Mouse (Mus musculus) naive thymus-derived CD4-positive, alpha-beta T cell, adult 2 months (primary cell): Measurements from ENCODE around the gene Nrsn1.
"Not testable (repeated sequence)": the region's sequence is repeated elsewhere in the genome, so short reads cannot be mapped to it uniquely, and the experiment has no call there.

Source experiments
- DNase-seq: peaks from one replicate; pipeline ENCODE4 v3.0.0-alpha.2; 2011; ENCODE audit warnings: low read depth

Gene Nrsn1

DNA sequence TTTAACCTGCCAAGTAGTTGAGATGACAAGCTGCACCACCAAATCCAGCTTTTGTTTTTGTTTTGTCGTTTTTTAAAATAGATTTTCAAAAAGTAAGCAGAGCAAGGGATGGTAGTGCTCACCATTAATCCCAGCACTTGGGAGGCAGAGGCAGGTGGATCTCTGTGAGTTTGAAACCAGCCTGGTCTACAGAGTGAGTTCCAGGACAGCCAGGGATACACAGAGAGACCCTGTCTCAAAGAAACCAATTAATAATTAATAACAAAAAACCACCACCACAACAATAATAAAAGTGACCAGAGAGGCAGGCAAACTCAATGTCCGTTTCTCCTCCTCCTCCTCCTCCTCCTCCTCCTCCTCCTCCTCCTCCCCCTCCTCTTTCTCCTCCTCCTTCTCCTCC lies at the start of gene Nrsn1:
TSS of gene Nrsn1 (minus strand) at position 101 of the 400 bp plus-strand sequence.
- DNase-seq, result not testable (repeated sequence)

DNA sequence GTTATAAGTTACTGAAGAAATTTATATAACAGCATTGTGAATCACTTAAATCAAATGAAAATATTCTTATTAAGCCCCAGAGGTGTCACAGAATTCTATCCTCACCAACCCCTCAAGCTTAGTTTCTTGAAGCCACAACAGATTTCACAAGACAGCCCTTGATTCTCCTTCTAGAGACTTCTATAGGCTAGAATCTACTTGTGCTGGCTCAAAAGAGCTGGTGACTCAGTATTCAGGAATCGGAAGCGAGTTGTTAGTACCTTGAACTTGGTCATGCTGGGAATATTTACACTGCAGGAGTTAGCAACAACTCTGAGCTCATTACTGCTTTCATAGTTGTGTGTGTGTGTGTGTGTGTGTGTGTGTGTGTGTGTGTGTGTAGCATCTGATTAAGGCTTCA lies 41.8 kb upstream of the Nrsn1 start:
- DNase-seq, result no peak

DNA sequence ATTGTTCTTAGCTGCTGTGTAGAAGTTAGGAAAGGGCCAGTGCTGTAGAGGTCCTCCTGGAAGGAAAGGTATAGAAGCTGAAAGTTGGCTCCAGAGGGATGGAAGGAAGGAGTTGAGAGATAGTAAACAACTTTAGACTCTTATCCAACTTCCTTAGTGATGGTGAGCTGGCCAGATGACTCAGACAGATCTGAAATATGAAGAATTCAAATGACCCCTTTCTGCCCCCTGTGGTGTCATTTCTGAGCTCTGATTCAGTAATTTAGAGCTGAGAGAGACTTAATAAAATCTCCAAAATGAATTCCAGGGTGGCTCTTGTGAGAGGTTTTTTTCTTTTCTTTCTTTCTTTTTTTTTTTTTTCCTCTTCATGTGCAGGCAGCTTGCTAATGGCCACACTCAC lies 39.8 kb upstream of the Nrsn1 start:
- no peak for DNase-seq

DNA sequence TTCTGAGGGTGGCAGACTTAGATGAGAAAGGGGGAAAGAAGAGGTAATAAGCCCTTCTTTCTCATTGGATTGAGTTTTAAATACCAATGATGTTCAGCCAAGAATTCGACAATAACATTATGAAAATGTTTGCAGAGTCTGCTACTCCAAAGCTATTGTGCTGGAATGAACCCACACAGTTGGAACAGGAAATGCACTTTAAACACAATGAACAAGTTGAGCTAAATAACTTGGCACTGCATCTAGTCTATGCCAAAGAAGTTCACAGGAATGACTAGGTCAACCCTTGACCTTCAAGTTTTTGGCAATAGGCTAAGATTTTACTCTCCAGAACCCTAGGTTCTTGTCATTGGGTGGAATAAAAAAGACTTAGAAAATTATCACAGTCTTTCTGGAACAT lies 18.4 kb upstream of the Nrsn1 start:
- DNase-seq, result no peak

DNA sequence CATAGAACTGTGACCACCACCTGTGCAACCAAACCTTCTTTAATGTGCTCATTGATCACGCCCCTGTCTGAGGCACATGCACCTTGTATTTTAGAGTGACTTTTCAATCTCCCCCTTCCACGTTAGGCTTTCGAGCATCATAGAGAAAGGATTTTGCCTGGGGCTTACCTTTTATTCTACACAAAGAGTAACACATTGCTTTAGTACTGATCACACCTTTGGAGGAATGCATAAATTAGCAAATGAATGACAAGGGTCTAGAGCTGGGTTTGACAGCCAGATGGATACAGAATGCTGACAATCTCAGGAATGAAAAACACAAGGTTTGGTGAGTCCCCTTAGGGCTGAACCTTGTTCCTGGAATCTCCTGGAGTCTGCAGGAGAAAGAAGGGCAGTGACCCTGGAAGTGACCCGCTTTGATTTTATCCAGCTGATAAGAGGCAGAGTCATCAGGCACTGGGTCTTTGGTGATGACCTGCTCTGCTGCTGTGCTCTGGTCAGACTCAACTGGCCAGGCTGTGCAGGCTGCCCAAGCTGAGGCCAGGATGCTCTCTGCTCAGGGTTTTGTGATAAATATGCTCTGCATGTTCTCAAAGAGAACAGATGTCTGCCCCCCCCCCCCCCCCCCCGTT lies 4.7 kb upstream of the Nrsn1 start:
- no peak for DNase-seq

DNA sequence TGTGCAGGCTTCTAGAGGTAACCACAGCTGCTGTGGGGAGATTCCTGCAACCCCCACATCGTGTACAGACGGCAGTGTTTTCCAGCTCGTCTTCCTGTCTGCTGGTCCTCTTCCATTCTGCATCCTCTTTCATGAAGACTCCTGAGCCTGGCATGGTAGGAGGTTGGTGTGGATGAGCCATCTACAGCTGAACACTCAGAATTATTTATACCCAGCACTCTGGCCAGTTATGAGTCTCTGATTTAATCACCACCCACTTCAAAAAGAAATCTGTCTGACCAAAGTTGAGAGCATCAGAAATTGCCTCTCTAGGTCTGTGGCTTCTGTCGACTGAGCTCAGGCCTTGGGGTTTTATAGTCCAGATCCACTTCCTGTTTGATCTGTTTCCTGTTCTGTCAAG lies 1.9 kb upstream of the Nrsn1 start:
- no peak for DNase-seq

DNA sequence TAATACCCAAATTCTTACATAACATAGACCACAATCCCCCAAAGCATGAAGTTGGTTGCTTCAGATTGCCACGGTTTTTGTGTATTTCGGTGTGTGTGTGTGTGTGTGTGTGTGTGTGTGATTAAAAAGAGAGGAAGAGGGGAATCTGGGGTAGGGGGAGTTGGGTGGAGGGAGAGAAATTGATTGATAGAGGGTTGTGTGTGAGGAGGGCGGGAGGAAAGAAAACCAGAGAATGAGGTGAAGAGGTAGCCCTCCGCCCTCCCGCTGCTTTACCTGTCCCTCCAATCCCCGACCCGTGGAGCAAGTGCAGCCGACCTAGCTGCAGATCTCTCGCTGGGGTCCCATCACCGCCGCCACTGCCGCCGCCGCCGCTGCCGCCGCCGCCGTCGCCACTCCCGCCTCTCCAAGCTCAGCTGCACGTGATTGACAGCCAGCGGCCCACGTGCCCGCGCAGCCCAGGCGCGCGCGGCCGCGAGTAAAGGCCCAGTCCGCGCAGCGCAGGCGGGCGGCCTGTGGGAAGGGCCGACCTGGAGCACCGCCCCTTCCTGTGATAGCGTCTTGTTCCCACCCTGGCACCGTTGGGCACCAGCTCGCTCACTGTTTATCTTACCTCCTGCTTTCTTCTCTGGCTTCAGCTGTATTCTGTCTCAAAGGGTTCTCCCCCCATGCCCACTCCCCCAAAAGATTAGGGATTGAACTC lies 583 bp downstream of the Nrsn1 start:
- DNase-seq, result no peak

DNA sequence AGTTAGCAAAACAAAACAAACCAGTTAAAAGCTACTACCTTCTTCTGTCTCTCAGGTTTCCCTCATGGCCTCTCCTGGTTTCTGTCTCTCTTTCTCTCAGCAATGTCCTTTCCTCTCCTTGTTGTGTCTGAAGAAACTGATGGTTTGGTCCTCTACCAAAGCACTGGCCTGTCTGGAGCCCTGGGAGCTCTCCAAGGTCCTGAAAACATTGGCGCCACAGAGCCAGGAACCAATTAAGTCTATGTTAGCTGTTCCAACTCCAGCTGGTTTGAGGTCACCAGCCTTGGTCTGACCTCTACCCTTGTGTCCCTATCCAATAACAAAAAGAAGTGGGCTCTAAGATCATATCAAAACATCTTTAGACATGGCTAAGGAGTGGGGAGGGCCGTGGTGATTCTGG lies 1.3 kb downstream of the Nrsn1 start:
- DNase-seq, result no peak

DNA sequence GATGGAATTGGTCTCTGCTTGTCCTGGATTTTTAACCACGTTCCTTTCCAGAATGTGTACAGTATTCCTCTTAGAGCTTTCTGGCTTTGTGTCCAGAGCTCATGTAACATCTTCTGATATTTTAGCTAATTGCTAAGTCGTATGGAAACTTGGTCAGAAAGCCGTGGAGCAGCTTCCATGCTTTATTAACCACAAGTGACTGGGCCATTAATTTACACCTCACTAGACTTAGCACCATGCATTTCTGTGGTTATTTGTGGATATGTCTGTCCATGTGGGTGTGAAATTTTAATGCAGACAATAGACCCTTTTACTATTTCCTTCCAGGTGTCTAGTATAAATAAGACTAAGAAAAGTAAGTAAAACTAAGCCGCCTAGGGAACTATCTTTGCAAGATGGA lies 7.6 kb downstream of the Nrsn1 start:
- DNase-seq, result no peak

DNA sequence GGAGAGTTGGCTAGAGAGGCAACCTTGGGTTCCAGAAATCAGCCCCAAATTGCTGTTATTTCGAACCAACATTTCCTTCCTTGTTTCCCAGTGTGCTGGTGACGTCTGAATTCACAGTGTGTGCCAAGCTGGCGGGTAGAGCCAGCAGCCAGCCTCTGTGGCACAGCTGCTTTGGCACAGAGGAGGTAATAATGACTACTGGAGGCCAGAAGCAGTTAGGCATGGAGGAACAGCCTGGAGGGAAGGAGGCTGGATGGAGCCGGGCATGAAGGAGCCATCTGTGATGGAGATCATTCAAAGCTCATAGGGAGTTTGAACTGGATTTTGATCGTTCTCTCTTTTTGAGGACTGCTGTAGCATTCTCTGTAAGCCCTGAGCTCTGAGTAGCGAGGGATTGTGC lies 12.7 kb downstream of the Nrsn1 start:
- DNase-seq, result no peak

DNA sequence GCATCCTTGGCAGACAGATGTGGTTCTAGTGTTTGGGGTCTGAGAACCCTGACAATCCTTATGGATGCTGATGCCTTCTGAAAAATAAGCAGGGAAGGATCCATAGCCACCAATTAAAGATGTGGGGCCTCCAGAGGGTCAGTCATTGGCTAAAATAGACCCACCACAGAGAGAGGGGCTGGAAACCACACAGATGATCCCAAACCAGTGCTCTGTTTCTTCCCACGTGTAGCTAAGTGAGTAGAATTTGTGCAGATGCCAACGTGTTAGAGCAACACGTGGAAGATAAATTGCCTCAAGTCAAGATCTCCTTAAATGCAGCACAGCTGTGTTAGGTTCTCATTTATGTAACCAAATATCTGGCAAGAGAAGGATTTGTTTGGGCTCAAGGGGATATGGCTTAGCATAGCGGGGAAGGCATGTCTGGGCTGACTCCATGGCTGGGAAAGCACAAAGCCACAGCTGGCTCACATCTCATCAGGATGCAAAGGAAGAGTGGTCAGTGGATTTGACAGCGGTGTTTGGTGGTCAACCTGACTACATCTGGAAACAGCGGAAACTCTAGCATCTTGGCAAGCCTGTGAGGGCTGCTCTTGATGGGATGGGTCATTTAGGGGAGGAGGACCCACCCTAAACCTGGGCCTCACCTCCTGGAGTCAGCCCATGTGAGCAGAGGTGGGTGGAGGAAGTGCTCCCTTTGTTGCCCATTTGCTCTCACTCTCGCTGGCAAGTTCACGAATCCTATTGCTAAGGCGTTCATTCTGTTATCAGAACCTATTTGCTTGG lies 15.6 kb downstream of the Nrsn1 start:
- no peak for DNase-seq

DNA sequence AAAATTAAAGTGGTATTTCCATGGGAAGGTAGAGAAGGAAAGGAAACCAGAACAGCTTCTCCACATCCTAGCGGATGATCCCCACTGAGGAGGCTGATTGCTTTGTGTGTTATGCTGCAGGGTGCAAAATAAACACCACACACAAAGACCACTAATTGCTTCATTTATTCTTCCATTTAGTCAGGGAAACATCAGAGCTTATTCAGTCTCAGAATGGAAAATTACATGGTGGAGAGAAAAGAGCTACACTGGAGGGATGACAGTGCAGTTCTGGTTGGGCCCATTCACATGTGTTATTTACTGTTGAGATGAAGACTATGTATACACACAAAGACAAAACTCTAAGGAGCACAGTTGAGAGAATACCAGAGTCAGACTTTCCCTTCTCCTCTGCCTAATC lies 18.4 kb downstream of the Nrsn1 start:
- DNase-seq, result no peak

DNA sequence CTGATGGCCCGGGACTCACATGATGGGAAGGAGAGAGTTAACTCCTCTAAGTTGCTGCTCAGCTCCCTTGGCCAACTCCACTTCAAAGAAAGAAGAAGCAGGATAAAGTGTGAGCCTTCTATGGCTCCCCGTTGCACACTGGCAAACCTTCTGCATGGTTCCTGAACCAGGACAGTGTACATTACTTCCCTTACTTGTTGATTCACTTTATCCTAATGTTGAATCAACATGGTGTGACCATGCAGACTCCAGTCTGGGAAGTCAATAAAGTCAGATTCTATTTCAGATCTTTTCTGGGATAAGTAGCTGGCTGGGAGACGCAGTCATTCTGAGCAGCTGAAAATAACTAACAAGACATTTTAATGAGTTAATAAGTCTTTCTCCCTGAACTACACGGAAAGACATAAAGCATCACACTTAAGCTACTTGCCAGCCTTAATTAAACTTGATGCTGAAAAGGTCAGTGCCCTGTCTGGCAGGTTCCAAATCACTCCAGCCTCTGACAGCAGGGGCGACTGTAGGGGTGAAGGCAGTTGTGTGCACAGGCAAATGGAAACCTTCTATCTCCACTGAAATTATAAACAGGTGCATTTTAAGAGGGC lies 50.0 kb downstream of the Nrsn1 start:
- DNase-seq, result no peak

DNA sequence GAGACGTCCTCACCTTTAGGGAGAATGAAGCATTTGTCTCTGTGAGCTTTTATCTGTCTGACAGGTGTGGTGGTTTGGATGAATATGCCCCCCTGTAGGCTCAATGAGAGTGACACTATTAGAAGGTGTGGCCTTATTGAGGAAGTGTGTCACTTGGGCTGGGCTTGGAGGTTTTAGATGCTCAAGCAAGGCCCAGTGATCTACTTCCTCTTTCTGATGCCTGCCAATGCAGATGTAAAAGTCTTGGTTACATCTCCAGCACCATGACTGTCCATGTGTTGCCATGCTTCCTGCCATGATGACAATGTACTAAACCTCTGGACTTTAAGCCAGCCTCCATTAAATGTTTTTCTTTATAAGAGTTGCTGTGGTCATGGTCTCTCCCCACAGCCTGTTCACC lies 51.9 kb downstream of the Nrsn1 start:
- no peak for DNase-seq

DNA sequence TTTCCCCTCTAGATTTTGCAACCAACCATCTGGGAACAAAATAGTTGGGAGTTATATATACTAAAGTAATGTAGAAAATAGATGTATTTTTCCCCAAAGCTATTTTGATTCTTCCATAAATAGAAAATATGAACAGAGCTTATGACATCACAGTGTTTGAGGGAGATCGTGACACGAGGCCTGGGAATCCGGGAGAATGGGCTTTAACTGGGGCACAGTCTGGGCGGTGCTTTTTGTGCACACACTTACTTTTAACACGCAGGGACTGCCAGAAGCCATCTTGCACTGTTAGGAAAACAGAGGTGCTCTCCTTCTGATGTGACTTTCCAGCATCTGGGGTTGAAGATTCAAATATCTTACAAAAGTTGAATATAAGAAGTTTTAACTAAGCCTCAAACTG lies 63.4 kb downstream of the Nrsn1 start:
- no peak for DNase-seq
